Mouse (Mus musculus): Measurements from ENCODE around the gene Tab1.

Gene Tab1

GRCm38 (mm10) chr15:80136645-80137044, 3.7 kb downstream of the Tab1 start:
- DNase-seq (ENCODE audit: low read depth, low spot score) = no peak

DNA sequence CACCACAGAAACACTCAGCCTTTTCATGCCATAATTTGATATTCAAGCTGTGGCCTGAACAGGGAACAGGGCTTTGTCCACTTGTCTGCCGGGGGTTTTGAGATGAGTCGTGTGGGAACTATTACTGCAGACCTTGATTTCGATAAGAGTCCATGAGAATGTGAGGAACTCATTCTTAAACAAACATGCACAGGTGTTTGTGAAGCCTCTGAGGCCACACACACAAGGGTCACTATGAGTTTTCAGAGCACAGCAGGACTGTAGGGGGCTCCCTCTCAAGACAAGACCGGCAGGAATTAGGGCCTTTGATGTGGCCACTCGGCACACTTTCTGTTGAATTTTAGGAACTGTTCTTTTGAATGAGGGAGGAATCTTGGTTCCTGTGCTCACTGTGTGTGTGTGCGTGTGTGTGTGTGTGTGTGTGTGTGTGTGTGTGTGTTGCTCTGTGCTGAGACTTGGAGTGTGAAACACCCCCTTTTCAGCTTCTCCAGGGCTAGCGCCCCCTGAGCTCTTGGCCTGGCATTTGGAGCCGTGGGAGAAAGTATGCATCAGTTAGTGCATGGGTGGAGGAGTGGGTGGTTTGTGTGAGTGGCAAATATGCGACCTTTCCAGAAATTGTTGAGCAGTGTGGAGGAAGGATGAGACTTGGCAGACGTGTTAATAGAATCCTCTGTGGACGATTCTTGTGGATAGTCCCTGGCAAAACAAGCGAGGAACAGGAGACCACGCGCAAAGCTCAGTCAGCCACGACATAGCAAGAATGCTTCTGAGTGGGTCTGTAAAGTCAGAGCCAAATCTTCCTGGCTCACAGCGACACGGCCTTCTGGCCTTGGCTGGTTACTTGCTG, 5.2 kb downstream of the Tab1 start:
- DNase-seq (ENCODE audit: low read depth, low spot score) = no peak

GRCm38 (mm10) chr15:80140302-80140701, 7.4 kb downstream of the Tab1 start:
- DNase-seq (ENCODE audit: low read depth, low spot score) = no peak

DNA sequence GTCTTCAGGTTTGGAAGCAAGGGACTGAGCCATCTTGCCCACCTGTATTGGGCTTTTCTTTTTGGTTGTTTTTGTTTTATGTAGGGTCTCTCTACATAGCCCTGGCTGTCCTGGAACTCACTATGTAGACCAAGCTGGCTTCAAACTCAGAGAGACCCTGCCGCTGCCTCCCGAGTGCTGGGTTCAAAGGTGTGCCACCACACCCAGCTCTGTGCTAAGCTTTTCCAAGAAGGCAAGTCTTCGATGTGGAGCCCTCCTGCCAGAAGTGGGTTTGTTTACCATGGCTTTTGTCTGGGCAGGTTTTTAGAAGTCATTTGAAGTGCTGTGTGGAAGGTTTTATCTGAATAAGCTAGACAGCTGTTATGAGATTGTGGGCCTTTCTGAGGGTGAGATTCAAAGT, 8.0 kb downstream of the Tab1 start:
- DNase-seq (ENCODE audit: low read depth, low spot score) = no peak

DNA sequence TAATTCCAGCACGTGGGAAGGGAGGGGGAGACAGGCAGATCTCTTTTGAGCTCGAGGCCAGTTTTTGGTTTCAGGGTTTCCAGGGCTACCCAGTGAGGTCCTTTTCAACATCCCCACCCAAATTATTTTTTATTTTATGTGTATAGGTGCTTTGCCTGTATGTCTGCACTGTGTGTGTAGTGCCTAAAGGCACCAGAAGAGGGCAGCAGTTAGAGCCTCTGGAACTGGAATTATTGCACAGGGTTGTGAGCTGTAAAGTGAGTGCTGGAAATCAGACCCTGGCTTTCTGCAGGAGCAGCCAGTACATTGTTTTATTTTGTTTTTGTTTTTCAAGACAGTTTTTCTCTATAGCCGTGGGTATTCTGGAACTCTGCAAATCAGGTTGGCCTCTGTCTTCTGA, 9.2 kb downstream of the Tab1 start:
- no peak for DNase-seq (ENCODE audit: low read depth, low spot score)

DNA sequence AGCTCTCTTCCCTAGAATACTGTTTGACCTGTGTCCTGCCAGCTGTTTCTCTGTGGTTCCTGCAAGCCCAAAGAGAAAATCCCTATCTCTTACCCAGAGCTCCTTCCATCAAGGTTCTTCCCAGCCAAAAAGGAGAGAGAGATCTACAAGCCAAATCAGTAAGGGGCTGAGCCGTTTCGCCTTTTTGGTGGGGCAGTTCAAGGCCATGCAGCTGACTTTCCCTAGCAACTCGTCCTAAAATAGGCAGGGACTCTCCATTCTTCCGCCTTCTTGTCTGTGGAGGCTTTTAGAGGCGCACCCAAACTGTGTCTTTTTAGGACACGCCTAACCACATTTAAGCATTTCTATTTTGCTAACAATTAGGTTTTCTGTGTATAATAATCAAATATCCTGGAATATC, 10.8 kb downstream of the Tab1 start:
- DNase-seq (ENCODE audit: low read depth, low spot score) = no peak

DNA sequence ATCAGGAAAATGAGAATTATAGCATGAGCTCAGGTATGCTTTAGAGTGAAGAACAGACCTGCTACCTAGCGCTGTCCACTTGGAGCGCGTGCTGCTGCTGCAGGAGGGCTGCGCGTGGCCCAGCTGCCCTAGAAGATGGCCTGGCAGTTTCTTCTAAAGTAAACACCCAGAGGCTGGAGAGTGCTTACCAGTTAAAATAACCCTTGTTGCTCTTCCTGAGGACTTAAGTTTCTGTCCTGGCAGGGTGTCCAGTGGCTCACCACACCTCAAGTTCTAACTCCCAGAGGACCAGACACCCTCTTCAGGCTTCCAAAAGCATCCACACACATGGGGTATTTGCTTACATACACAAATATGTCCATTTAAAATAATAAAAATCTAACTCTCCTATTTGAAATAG, 12.5 kb downstream of the Tab1 start:
- DNase-seq (ENCODE audit: low read depth, low spot score) = no peak

GRCm38 (mm10) chr15:80146153-80146552, 13.2 kb downstream of the Tab1 start:
- DNase-seq (ENCODE audit: low read depth, low spot score) = no peak

GRCm38 (mm10) chr15:80147090-80147489, 14.2 kb downstream of the Tab1 start:
- DNase-seq (ENCODE audit: low read depth, low spot score) = no peak

GRCm38 (mm10) chr15:80147511-80147910, 14.6 kb downstream of the Tab1 start:
- no peak for DNase-seq (ENCODE audit: low read depth, low spot score)

- DNase-seq (ENCODE audit: low read depth, low spot score) = no peak
Observed at GRCm38 (mm10) chr15:80148565-80148964, 15.6 kb downstream of the Tab1 start.

GRCm38 (mm10) chr15:80149517-80149916, 16.6 kb downstream of the Tab1 start:
- DNase-seq (ENCODE audit: low read depth, low spot score) = no peak

GRCm38 (mm10) chr15:80152663-80153062, 19.7 kb downstream of the Tab1 start:
- no peak for DNase-seq (ENCODE audit: low read depth, low spot score)

DNA sequence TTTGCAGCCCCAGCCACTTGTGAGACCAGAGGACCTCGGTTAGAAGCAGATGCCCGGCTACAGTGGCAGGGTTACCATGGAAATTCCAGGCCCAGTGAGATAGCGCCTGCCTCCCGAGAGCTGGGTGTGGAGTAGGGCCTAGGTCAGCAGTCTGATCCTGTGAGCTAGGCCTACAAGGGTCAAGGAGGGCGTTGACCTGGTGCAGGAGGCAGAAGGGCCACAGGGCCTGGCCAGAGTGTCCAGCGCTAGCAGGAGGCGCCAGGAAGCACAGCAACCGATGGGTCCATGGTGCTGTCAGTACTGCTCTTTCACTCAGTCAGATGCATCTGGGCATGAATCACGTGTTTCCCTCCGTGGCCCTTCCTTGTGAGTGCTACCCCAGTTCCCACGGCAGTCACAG, 20.8 kb downstream of the Tab1 start:
- no peak for DNase-seq (ENCODE audit: low read depth, low spot score)

GRCm38 (mm10) chr15:80155707-80156106, 22.8 kb downstream of the Tab1 start:
- DNase-seq (ENCODE audit: low read depth, low spot score) = no peak

GRCm38 (mm10) chr15:80157197-80157943, 24.4 kb downstream of the Tab1 start:
- no peak for DNase-seq (ENCODE audit: low read depth, low spot score)

DNA sequence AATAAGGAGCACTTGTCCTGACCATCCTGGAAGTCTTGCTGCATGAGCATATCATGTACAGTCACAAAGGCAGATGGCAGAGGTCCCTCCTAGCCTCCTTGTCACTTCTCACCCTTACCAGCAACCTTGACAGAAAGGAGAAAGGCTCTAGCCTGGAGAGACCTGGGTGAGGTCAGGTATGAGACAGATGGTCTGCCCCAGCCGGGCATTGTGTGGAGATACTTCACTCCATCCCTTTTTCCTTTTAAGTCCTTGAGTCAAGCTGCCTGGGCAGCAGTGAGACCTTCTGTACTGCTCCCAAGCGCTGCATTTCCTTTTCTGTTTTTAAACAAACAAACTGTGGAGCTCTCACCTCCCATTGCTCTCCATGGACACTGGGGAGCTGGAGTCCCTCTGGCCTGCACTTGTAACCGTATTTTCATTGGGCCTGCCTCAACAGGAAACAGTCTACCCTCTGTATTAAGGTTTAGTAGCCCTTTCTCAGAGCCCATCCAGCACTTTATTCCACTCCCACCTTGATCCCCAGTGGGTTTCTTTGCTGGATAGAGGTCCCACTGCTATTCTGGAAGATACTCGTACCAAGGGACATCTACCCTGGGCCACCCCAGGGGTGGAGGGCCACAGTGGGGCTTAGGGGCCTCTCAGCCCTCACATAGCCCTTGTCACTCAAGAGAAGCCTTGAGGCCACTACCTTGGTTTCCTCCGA, 25.2 kb downstream of the Tab1 start:
- DNase-seq (ENCODE audit: low read depth, low spot score) = no peak

- no peak for DNase-seq (ENCODE audit: low read depth, low spot score)
Observed at GRCm38 (mm10) chr15:80158707-80159090, 25.8 kb downstream of the Tab1 start.

- DNase-seq (ENCODE audit: low read depth, low spot score) = no peak
Observed at GRCm38 (mm10) chr15:80159286-80159901, 26.5 kb downstream of the Tab1 start.

GRCm38 (mm10) chr15:80160223-80160622, 27.3 kb downstream of the Tab1 start:
- DNase-seq (ENCODE audit: low read depth, low spot score) = no peak

DNA sequence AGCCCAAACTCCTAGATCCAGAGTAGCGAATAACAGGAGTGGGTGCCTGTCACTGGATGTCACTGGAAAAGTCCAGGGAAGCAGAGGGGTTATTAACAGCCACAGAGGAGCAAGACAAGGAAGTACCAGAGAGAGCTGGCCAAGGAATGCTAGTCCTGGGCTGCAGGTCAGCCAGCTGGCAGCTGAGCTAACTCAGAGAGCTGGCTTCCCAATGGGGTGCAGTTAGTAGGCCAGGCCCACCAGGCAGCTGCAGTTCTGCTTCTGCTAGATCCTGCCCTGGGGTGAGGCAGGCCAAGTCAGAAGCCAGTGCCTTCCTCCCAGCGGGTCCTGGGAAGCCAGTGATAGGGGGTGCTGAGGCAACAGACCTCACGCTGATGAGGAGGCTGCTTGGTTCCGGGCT, 27.8 kb downstream of the Tab1 start:
- DNase-seq (ENCODE audit: low read depth, low spot score) = no peak

- no peak for DNase-seq (ENCODE audit: low read depth, low spot score)
Observed at GRCm38 (mm10) chr15:80161199-80161598, 28.3 kb downstream of the Tab1 start.

Data from c-Kit-negative CD71-positive TER-119-positive erythroid progenitor cells, embryonic 14.5 days (primary cell).